Mouse (Mus musculus): Measurements from ENCODE around the gene Cdiptos. TPM values are rescaled to one million over a fixed set of nuclear protein-coding genes. Genes with fewer than 3 reads are reported as not detected.

Gene Cdiptos
- total and polyA plus RNA-seq, 2 experiments from 2014 or later = 1.5 TPM; not detected in 1

- no peak overlapping the region for H3K4me2 ChIP-seq (ENCODE audit: low read depth, low read length)
- H3K4me1 ChIP-seq (ENCODE audit: control insufficient read depth, insufficient read depth) = no peaks in the 10 kb centered on the region
- 81% methylated on average over 4 of the region's 4 CpGs for WGBS
- no peak overlapping the region for H3K9ac ChIP-seq (replicated peaks; ENCODE audit: low read depth, low read length)
- H3K4me3 ChIP-seq (ENCODE audit: low read depth, low read length) = no peak overlapping the region
- TF ChIP-seq EP300 (IDR thresholded peaks at IDR 0.05; ENCODE audit: low read depth) (no peak), CTCF (IDR thresholded peaks at IDR 0.05; ENCODE audit: low read depth) (peak; percentile 6; the same call in 1 of the 2 replicates)
- no peaks in the 10 kb centered on the region for H3K9me3 ChIP-seq (replicated peaks; ENCODE audit: control insufficient read depth, low read length)
- ATAC-seq (ENCODE audit: insufficient read depth, low read depth) = no peak
- H3K27ac ChIP-seq (ENCODE audit: low read depth) = no peak overlapping the region
- peaks cover 42% of the 10 kb centered on the region for H3K36me3 ChIP-seq (replicated peaks; ENCODE audit: control insufficient read depth, insufficient read depth, low read length)
- DNase-seq (ENCODE audit: low spot score) = no peak
- no peaks in the 10 kb centered on the region for H3K27me3 ChIP-seq (ENCODE audit: control insufficient read depth, insufficient read depth, low read length)
These were observed 20.6 kb upstream of the Cdiptos start for GRCm38 (mm10) chr7:126996449-126996848.

- Histone ChIP-seq H3K4me1 (ENCODE audit: control insufficient read depth, insufficient read depth) (no peaks in the 10 kb centered on the region), H3K27ac (ENCODE audit: low read depth) (no peak overlapping the region), H3K4me3 (ENCODE audit: low read depth, low read length) (no peak overlapping the region), H3K9ac (replicated peaks; ENCODE audit: low read depth, low read length) (no peak overlapping the region), H3K9me3 (replicated peaks; ENCODE audit: control insufficient read depth, low read length) (no peaks in the 10 kb centered on the region), H3K4me2 (ENCODE audit: low read depth, low read length) (no peak overlapping the region), H3K36me3 (replicated peaks; ENCODE audit: control insufficient read depth, insufficient read depth, low read length) (peaks cover 33% of the 10 kb centered on the region), H3K27me3 (ENCODE audit: control insufficient read depth, insufficient read depth, low read length) (no peaks in the 10 kb centered on the region)
- TF ChIP-seq CTCF (IDR thresholded peaks at IDR 0.05; ENCODE audit: low read depth) (no peak), EP300 (IDR thresholded peaks at IDR 0.05; ENCODE audit: low read depth) (no peak)
- ATAC-seq (ENCODE audit: insufficient read depth, low read depth) (no peak), DNase-seq (ENCODE audit: low spot score) (no peak)
- WGBS = 65% methylated on average over 8 of the region's 8 CpGs
These were observed 12.9 kb upstream of the Cdiptos start for GRCm38 (mm10) chr7:126988816-126989215.

- no peak for TF ChIP-seq EP300 (IDR thresholded peaks at IDR 0.05; ENCODE audit: low read depth)
- peak; percentile 62 for TF ChIP-seq CTCF (IDR thresholded peaks at IDR 0.05; ENCODE audit: low read depth)
- Histone ChIP-seq H3K36me3 (replicated peaks; ENCODE audit: control insufficient read depth, insufficient read depth, low read length) (peaks cover 26% of the 10 kb centered on the region), H3K9me3 (replicated peaks; ENCODE audit: control insufficient read depth, low read length) (no peaks in the 10 kb centered on the region), H3K27ac (ENCODE audit: low read depth) (no peak overlapping the region), H3K4me1 (ENCODE audit: control insufficient read depth, insufficient read depth) (no peaks in the 10 kb centered on the region), H3K27me3 (ENCODE audit: control insufficient read depth, insufficient read depth, low read length) (no peaks in the 10 kb centered on the region), H3K4me3 (ENCODE audit: low read depth, low read length) (no peak overlapping the region), H3K9ac (replicated peaks; ENCODE audit: low read depth, low read length) (no peak overlapping the region), H3K4me2 (ENCODE audit: low read depth, low read length) (no peak overlapping the region)
- DNase-seq (ENCODE audit: low spot score) (peak; percentile 38), ATAC-seq (ENCODE audit: insufficient read depth, low read depth) (peak; percentile 74)
- 44% methylated on average over 9 of the region's 9 CpGs for WGBS
These were observed 10.4 kb upstream of the Cdiptos start for GRCm38 (mm10) chr7:126986319-126986718.

GRCm38 (mm10) chr7:126984667-126985444 is 9.0 kb upstream of the Cdiptos start:
- Histone ChIP-seq H3K36me3 (replicated peaks; ENCODE audit: control insufficient read depth, insufficient read depth, low read length) (peaks cover 30% of the 10 kb centered on the region), H3K9ac (replicated peaks; ENCODE audit: low read depth, low read length) (no peak overlapping the region), H3K27ac (ENCODE audit: low read depth) (no peak overlapping the region), H3K4me3 (ENCODE audit: low read depth, low read length) (no peak overlapping the region), H3K4me2 (ENCODE audit: low read depth, low read length) (no peak overlapping the region), H3K4me1 (ENCODE audit: control insufficient read depth, insufficient read depth) (no peaks in the 10 kb centered on the region), H3K9me3 (replicated peaks; ENCODE audit: control insufficient read depth, low read length) (no peaks in the 10 kb centered on the region), H3K27me3 (ENCODE audit: control insufficient read depth, insufficient read depth, low read length) (no peaks in the 10 kb centered on the region)
- 38% methylated on average over 10 of the region's 10 CpGs for WGBS
- ATAC-seq (ENCODE audit: insufficient read depth, low read depth) (no peak), DNase-seq (ENCODE audit: low spot score) (no peak)
- TF ChIP-seq CTCF (IDR thresholded peaks at IDR 0.05; ENCODE audit: low read depth) = no peak
- TF ChIP-seq EP300 (IDR thresholded peaks at IDR 0.05; ENCODE audit: low read depth) = no peak

- ATAC-seq (ENCODE audit: insufficient read depth, low read depth) (no peak), DNase-seq (ENCODE audit: low spot score) (no peak)
- Histone ChIP-seq H3K9me3 (replicated peaks; ENCODE audit: control insufficient read depth, low read length) (no peaks in the 10 kb centered on the region), H3K9ac (replicated peaks; ENCODE audit: low read depth, low read length) (no peak overlapping the region), H3K4me1 (ENCODE audit: control insufficient read depth, insufficient read depth) (no peaks in the 10 kb centered on the region), H3K27ac (ENCODE audit: low read depth) (no peak overlapping the region), H3K36me3 (replicated peaks; ENCODE audit: control insufficient read depth, insufficient read depth, low read length) (peaks cover 39% of the 10 kb centered on the region), H3K27me3 (ENCODE audit: control insufficient read depth, insufficient read depth, low read length) (no peaks in the 10 kb centered on the region), H3K4me3 (ENCODE audit: low read depth, low read length) (no peak overlapping the region), H3K4me2 (ENCODE audit: low read depth, low read length) (no peak overlapping the region)
- WGBS = 74% methylated on average over 7 of the region's 7 CpGs
- TF ChIP-seq EP300 (IDR thresholded peaks at IDR 0.05; ENCODE audit: low read depth) (no peak), CTCF (IDR thresholded peaks at IDR 0.05; ENCODE audit: low read depth) (no peak)
These were observed 7.2 kb upstream of the Cdiptos start for GRCm38 (mm10) chr7:126983113-126983512.

- H3K9ac ChIP-seq (replicated peaks; ENCODE audit: low read depth, low read length) = no peak overlapping the region
- H3K36me3 ChIP-seq (replicated peaks; ENCODE audit: control insufficient read depth, insufficient read depth, low read length) = peaks cover 38% of the 10 kb centered on the region
- no peaks in the 10 kb centered on the region for H3K27me3 ChIP-seq (ENCODE audit: control insufficient read depth, insufficient read depth, low read length)
- no peaks in the 10 kb centered on the region for H3K4me1 ChIP-seq (ENCODE audit: control insufficient read depth, insufficient read depth)
- no peaks in the 10 kb centered on the region for H3K9me3 ChIP-seq (replicated peaks; ENCODE audit: control insufficient read depth, low read length)
- H3K4me3 ChIP-seq (ENCODE audit: low read depth, low read length) = no peak overlapping the region
- no peak overlapping the region for H3K4me2 ChIP-seq (ENCODE audit: low read depth, low read length)
- no peak for DNase-seq (ENCODE audit: low spot score)
- TF ChIP-seq EP300 (IDR thresholded peaks at IDR 0.05; ENCODE audit: low read depth) (no peak), CTCF (IDR thresholded peaks at IDR 0.05; ENCODE audit: low read depth) (no peak)
- H3K27ac ChIP-seq (ENCODE audit: low read depth) = no peak overlapping the region
- 55% methylated on average over 4 of the region's 4 CpGs for WGBS
- no peak for ATAC-seq (ENCODE audit: insufficient read depth, low read depth)
These were observed 6.2 kb upstream of the Cdiptos start for GRCm38 (mm10) chr7:126982054-126982453.

Measured in heart, postnatal 0 days (tissue).